ENCODE assay signal across 22 mouse cellular contexts in the genomic region with DNA sequence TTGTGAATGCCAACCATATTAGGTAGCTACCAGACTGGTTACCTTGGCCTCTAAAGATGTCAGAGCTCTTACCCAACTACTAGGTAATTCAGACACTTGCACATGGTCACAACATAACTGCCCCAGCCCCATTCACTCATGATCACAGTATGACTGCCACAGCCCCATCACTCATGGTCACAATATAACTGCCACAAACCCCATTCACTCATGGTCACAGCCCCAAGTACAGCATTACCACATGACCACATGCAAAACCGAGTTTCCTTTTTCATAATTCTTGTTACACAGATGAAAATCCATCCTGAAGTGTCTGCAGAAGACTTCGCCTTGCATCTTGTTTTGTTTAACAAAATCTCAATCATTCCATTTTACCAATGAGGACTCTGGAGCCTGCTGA. TPM values are rescaled to one million over a fixed set of nuclear protein-coding genes. Genes with fewer than 3 reads are reported as not detected.
DNase-seq lines count a peak whose midpoint lies in the region; ATAC-seq and TF ChIP-seq lines count a peak whose summit lies in the region.
"Had no signal": no experiment of that assay in that cellular context is flagged by ENCODE, and none has a peak within 500 bp of the region (broad histone marks: within the 10 kb centered on the region; RNA-seq: fewer than 3 reads in every experiment).

No protein-coding gene starts in this region.

- no peak for TF ChIP-seq RAD21 in CH12.LX (IDR thresholded peaks at IDR 0.05; ENCODE audit: low read depth, low read length)

- TF ChIP-seq CTCF in heart, adult 2 months (IDR thresholded peaks at IDR 0.05): no peak
- no peak for TF ChIP-seq CTCF in CH12.LX (conservative IDR thresholded peaks at IDR 0.05 in 1 of 2, IDR thresholded peaks at IDR 0.05 in 1 of 2; ENCODE audit: low read depth in 2 of 2, low read length in 2 of 2)

- H3K9me3 ChIP-seq in liver, embryonic 13.5 days (replicated peaks): no peaks in the 10 kb centered on the region
- H3K9me3 ChIP-seq in liver, embryonic 11.5 days (ENCODE audit: control insufficient read depth, low read length): no peaks in the 10 kb centered on the region
- H3K9me3 ChIP-seq in CH12.LX (replicated peaks; ENCODE audit: low read length): no peaks in the 10 kb centered on the region
- H3K9me3 ChIP-seq: embryonic facial prominence, embryonic 10.5 days; forebrain, embryonic 13.5 days; heart, embryonic 12.5 days; hindbrain, embryonic 15.5 days had no signal

- H3K27ac ChIP-seq in heart, adult 2 months: no peak overlapping the region
- H3K27ac ChIP-seq in liver, embryonic 13.5 days: peak overlapping the region; percentile 74
- H3K27ac ChIP-seq in liver, embryonic 11.5 days (ENCODE audit: low read depth, low read length): no peak overlapping the region
- H3K27ac ChIP-seq in CH12.LX (ENCODE audit: insufficient read depth, low read depth): no peak overlapping the region
- H3K27ac ChIP-seq: embryonic facial prominence, embryonic 10.5 days; forebrain, embryonic 13.5 days; gastrocnemius, adult 2 months; hindbrain, embryonic 15.5 days had no signal

- no peak overlapping the region for H3K4me2 ChIP-seq in liver, embryonic 13.5 days
- H3K4me2 ChIP-seq in liver, embryonic 11.5 days: no peak overlapping the region
- peak overlapping the region; percentile 27; the same call in 1 of the 2 replicates for H3K4me2 ChIP-seq in CH12.LX (ENCODE audit: insufficient read depth, low read depth, poor library complexity, severe bottlenecking)
- H3K4me2 ChIP-seq: forebrain, embryonic 13.5 days; heart, embryonic 12.5 days; hindbrain, embryonic 15.5 days had no signal

- ATAC-seq in liver, embryonic 13.5 days (ENCODE audit: low read depth): no peak
- ATAC-seq in liver, embryonic 11.5 days (replicated peaks; ENCODE audit: low FRiP score): no peak
- peak; percentile 23; the same call in 1 of the 2 replicates for ATAC-seq in granulocyte monocyte progenitor cell, adult 5-6 weeks (replicated peaks; ENCODE audit: poor library complexity, severe bottlenecking)
- ATAC-seq: forebrain, embryonic 13.5 days; forebrain, postnatal 0 days had no signal

- WGBS in heart, adult 2 months: 85% methylated on average over 2 of the region's 2 CpGs
- WGBS in liver, embryonic 13.5 days (ENCODE audit: insufficient replicate concordance): 65% methylated on average over 2 of the region's 2 CpGs
- WGBS in liver, embryonic 11.5 days: 81% methylated on average over 2 of the region's 2 CpGs

- DNase-seq in heart, adult 11 months: peak; percentile 28
- no peak for DNase-seq in heart, adult 2 months
- no peak for DNase-seq in liver, embryonic 13.5 days
- no peak for DNase-seq in liver, embryonic 11.5 days (ENCODE audit: low spot score)
- peak; percentile 66 for DNase-seq in CH12.LX (ENCODE audit: extremely low read depth)
- no peak for DNase-seq in cerebellum, adult 9-10 months
- no peak for DNase-seq in natural killer cell, adult 2 months (ENCODE audit: low spot score in 2 of 2)
- DNase-seq: adrenal gland, postnatal 10 days; cerebellum, adult 11 months; cerebellum, adult 8-10 months; cerebellum, postnatal 36 days; forebrain, postnatal 0 days; gastrocnemius, adult 2 months; gastrocnemius, postnatal 25 days; heart, adult 18-20 months; heart, postnatal 36 days had no signal

- in situ Hi-C loops in CH12.LX (cut with MboI; ENCODE audit: low pct_ligation_motif_present, low pct_unique_long_range_greater_than_20kb, low sequenced_read_pairs): no loop called here

- no peaks in the 10 kb centered on the region for H3K36me3 ChIP-seq in heart, adult 2 months (ENCODE audit: control insufficient read depth, insufficient read depth, low read length)
- no peaks in the 10 kb centered on the region for H3K36me3 ChIP-seq in liver, embryonic 13.5 days
- no peaks in the 10 kb centered on the region for H3K36me3 ChIP-seq in liver, embryonic 11.5 days (ENCODE audit: control insufficient read depth, insufficient read depth, low read length)
- H3K36me3 ChIP-seq in CH12.LX (replicated peaks in 1 of 2; ENCODE audit: control insufficient read depth in 1 of 2, insufficient read depth in 1 of 2, low read length in 1 of 2): peaks cover 0 to 3% of the 10 kb centered on the region in 2 experiments
- H3K36me3 ChIP-seq: embryonic facial prominence, embryonic 10.5 days; heart, embryonic 12.5 days; hindbrain, embryonic 15.5 days had no signal

- dilution Hi-C loops in CH12.LX (cut with MboI; ENCODE audit: extremely low pct_ligation_motif_present, extremely low pct_unique_long_range_greater_than_20kb, low sequenced_read_pairs): no loop called here

- TF ChIP-seq EP300 in heart, adult 2 months (IDR thresholded peaks at IDR 0.05; ENCODE audit: insufficient read depth, low read depth, low read length): no peak
- no peak for TF ChIP-seq EP300 in CH12.LX (IDR thresholded peaks at IDR 0.05; ENCODE audit: low read length)

- H3K4me3 ChIP-seq in heart, adult 2 months: no peak overlapping the region
- H3K4me3 ChIP-seq in liver, embryonic 13.5 days (replicated peaks): no peak overlapping the region
- no peak overlapping the region for H3K4me3 ChIP-seq in liver, embryonic 11.5 days (ENCODE audit: low read depth, low read length)
- peak overlapping the region; percentile 23 to 54 (median 36) for H3K4me3 ChIP-seq in CH12.LX (replicated peaks in 1 of 3; ENCODE audit: low read depth in 2 of 3, low read length in 2 of 3, poor library complexity in 1 of 3)
- H3K4me3 ChIP-seq: embryonic facial prominence, embryonic 10.5 days; forebrain, embryonic 13.5 days; gastrocnemius, adult 2 months; heart, embryonic 12.5 days; hindbrain, embryonic 15.5 days had no signal

- TF ChIP-seq POLR2A in heart, adult 2 months (IDR thresholded peaks at IDR 0.05; ENCODE audit: insufficient read depth, low read depth, low read length): no peak
- TF ChIP-seq POLR2A in CH12.LX (IDR thresholded peaks at IDR 0.05; ENCODE audit: low read depth, low read length): no peak

- H3K9ac ChIP-seq in heart, adult 2 months (ENCODE audit: low read depth, low read length): no peak overlapping the region
- H3K9ac ChIP-seq in liver, embryonic 13.5 days: no peak overlapping the region
- H3K9ac ChIP-seq in liver, embryonic 11.5 days (ENCODE audit: low read depth, low read length): no peak overlapping the region
- 0 out of 2 replicates have a peak overlapping the region, but pooled peaks have one; percentile 23 for H3K9ac ChIP-seq in CH12.LX (ENCODE audit: insufficient read depth, low read depth)
- H3K9ac ChIP-seq: forebrain, embryonic 13.5 days; forebrain, postnatal 0 days; heart, embryonic 12.5 days; hindbrain, embryonic 15.5 days had no signal

- no peaks in the 10 kb centered on the region for H3K27me3 ChIP-seq in heart, adult 2 months (ENCODE audit: control insufficient read depth, insufficient read depth, low read length)
- peaks cover 6% of the 10 kb centered on the region; the same call in 1 of the 2 replicates for H3K27me3 ChIP-seq in liver, embryonic 13.5 days
- no peaks in the 10 kb centered on the region for H3K27me3 ChIP-seq in liver, embryonic 11.5 days (replicated peaks; ENCODE audit: control insufficient read depth, insufficient read depth, low read length)
- peaks cover 2% of the 10 kb centered on the region for H3K27me3 ChIP-seq in CH12.LX (replicated peaks)
- H3K27me3 ChIP-seq: forebrain, embryonic 13.5 days; hindbrain, embryonic 15.5 days had no signal

- H3K4me1 ChIP-seq in heart, adult 2 months (ENCODE audit: control insufficient read depth, insufficient read depth, low read length): peaks cover 1% of the 10 kb centered on the region; the same call in 1 of the 2 replicates
- H3K4me1 ChIP-seq in liver, embryonic 13.5 days (replicated peaks): peaks cover 66% of the 10 kb centered on the region
- peaks cover 16% of the 10 kb centered on the region for H3K4me1 ChIP-seq in liver, embryonic 11.5 days (replicated peaks; ENCODE audit: control insufficient read depth, insufficient read depth, low read length)
- H3K4me1 ChIP-seq in CH12.LX (ENCODE audit: control insufficient read depth in 1 of 2, insufficient read depth in 2 of 2): peaks cover 14 to 63% of the 10 kb centered on the region in 2 experiments
- H3K4me1 ChIP-seq: forebrain, embryonic 13.5 days; hindbrain, embryonic 15.5 days had no signal

- intact Hi-C loops in heart, adult 2 months (cut with DNase I): no loop called here

- no peaks in the 10 kb centered on the region for H3K79me2 ChIP-seq in heart, adult 2 months (replicated peaks; ENCODE audit: control insufficient read depth, insufficient read depth, low read length)
- no peaks in the 10 kb centered on the region for H3K79me2 ChIP-seq in CH12.LX (replicated peaks; ENCODE audit: control insufficient read depth, extremely low read depth, insufficient read depth, poor library complexity, severe bottlenecking)

TF ChIP-seq in CH12.LX, 34 proteins besides CTCF, POLR2A, EP300 and RAD21 (continues in another document):
- TF ChIP-seq MXI1 (IDR thresholded peaks at IDR 0.05; ENCODE audit: low read depth, low read length) (no peak), JUND (conservative IDR thresholded peaks at IDR 0.05; ENCODE audit: low read depth, low read length) (no peak), TBP (conservative IDR thresholded peaks at IDR 0.05; ENCODE audit: low read depth, low read length) (0 out of 2 replicates have a peak, but pooled peaks have one; percentile 1), SMC3 (IDR thresholded peaks at IDR 0.05; ENCODE audit: low read depth, low read length) (no peak), USF1 (IDR thresholded peaks at IDR 0.05; ENCODE audit: low read depth, low read length) (no peak)

RNA-seq across cellular contexts. Expression of gene Efcc1, which starts 17.4 kb away (rescaled TPM):
- total RNA-seq in heart, adult 2 months (2021): 1 to 10 TPM in 1 of 2 experiments, under 1 TPM in 1; 0.86 to 1.2 TPM
- 1.3 and 2.5 TPM in 2 replicates for polyA plus RNA-seq in heart, adult 2 months (2012; rRNA removed)
- polyA plus RNA-seq in liver, embryonic 13.5 days (2015; fragmentation: Nextera tagmentation; extraction: Ambion mirVana): 0.16 and 0.35 TPM in 2 replicates
- polyA plus RNA-seq in liver, embryonic 11.5 days (2014; fragmentation: Nextera tagmentation; extraction: Ambion mirVana): 0.45 and 0.57 TPM in 2 replicates
- total RNA-seq in CH12.LX (2012; rRNA removed) (not detected in 2 replicates), CH12.LX (2014; rRNA removed) (not detected in 2 replicates)
- polyA plus RNA-seq in CH12.LX (2012; ENCODE audit: insufficient read length, low read depth): 0.14 and 0.18 TPM in 2 replicates
- total RNA-seq in granulocyte monocyte progenitor cell, adult 5-6 weeks (2014; fragmentation: Nextera tagmentation): 0.11 and 1.3 TPM in 2 replicates
- total RNA-seq in granulocyte monocyte progenitor cell, adult 5-6 weeks (2017): 1.5 and 4.8 TPM in 2 replicates
- total RNA-seq: ES-E14 had no signal

RNA-seq across cellular contexts. Expression of gene Gp9, which starts 29.8 kb away (rescaled TPM):
- 1 to 10 TPM in 1 of 2 experiments, under 1 TPM in 1; 0.94 to 5.8 TPM for total RNA-seq in heart, adult 2 months (2021)
- 2.6 and 9.9 TPM in 2 replicates for polyA plus RNA-seq in heart, adult 2 months (2012; rRNA removed)
- polyA plus RNA-seq in liver, embryonic 13.5 days (2015; fragmentation: Nextera tagmentation; extraction: Ambion mirVana): 32.7 and 35.6 TPM in 2 replicates
- polyA plus RNA-seq in liver, embryonic 11.5 days (2014; fragmentation: Nextera tagmentation; extraction: Ambion mirVana): 37.2 and 37.3 TPM in 2 replicates
- total RNA-seq in CH12.LX (2012; rRNA removed): not detected in 2 replicates
- not detected in 2 replicates for total RNA-seq in CH12.LX (2014; rRNA removed)
- not detected in 2 replicates for polyA plus RNA-seq in CH12.LX (2012; ENCODE audit: insufficient read length, low read depth)
- 0.88 TPM in 1 of 2 replicates, not detected in the other for total RNA-seq in granulocyte monocyte progenitor cell, adult 5-6 weeks (2014; fragmentation: Nextera tagmentation)
- total RNA-seq in granulocyte monocyte progenitor cell, adult 5-6 weeks (2017): 0.30 TPM in 1 of 2 replicates, not detected in the other
- total RNA-seq: ES-E14; gastrocnemius, adult 2 months; gastrocnemius, postnatal 25 days had no signal

Comparison
In these comparisons a context has a peak if more than half of its experiments do, and no peak if none do; other contexts are left out.
1. DNase-seq: peak in heart, adult 11 months (single experiment) and CH12.LX (single experiment); none in heart, adult 2 months (0 of 2), liver, embryonic 13.5 days (single experiment), liver, embryonic 11.5 days (single experiment), cerebellum, adult 9-10 months (single experiment) and natural killer cell, adult 2 months (0 of 2).
2. H3K4me3 ChIP-seq: peak in CH12.LX (3 of 3); none in heart, adult 2 months (single experiment), liver, embryonic 13.5 days (single experiment) and liver, embryonic 11.5 days (single experiment).